Mouse (Mus musculus) layer of hippocampus, adult 9-10 months (tissue): ENCODE data around the gene Olfr1391.
"Not testable (repeated sequence)": the region's sequence is repeated elsewhere in the genome, so short reads cannot be mapped to it uniquely, and the experiment has no call there.

Source experiments
- DNase-seq: peaks from one replicate; pipeline ENCODE4 v3.0.0; 2022; ENCODE audit warnings: low spot score

Olfr1391 gene

GRCm38 (mm10) chr11:49322442-49322841, at the start of gene Olfr1391:
TSS of gene Olfr1391 (plus strand) at chr11:49322742.
- no peak for DNase-seq

- DNase-seq: no peak
Measured at GRCm38 (mm10) chr11:49273834-49274519, 48.6 kb upstream of the Olfr1391 start.

- DNase-seq: no peak
Measured at GRCm38 (mm10) chr11:49278222-49278621, 44.3 kb upstream of the Olfr1391 start, which contains the start of gene Olfr1393. TSS of gene Olfr1393 (plus strand) at chr11:49278304.

- DNase-seq: not testable (repeated sequence)
Measured at GRCm38 (mm10) chr11:49284982-49285381, 37.6 kb upstream of the Olfr1391 start, which contains the start of gene Olfr1392. TSS of gene Olfr1392 (plus strand) at chr11:49285282.

- no peak for DNase-seq
Measured at GRCm38 (mm10) chr11:49287251-49287650, 35.3 kb upstream of the Olfr1391 start.

GRCm38 (mm10) chr11:49292777-49293176, 29.8 kb upstream of the Olfr1391 start:
- DNase-seq: peak; percentile 33

- no peak for DNase-seq
Measured at GRCm38 (mm10) chr11:49304441-49304840, 18.1 kb upstream of the Olfr1391 start, which contains the start of gene Olfr10. TSS of gene Olfr10 (plus strand) at chr11:49304741.

- DNase-seq: not testable (repeated sequence)
Measured at GRCm38 (mm10) chr11:49308547-49308946, 14.0 kb upstream of the Olfr1391 start.

GRCm38 (mm10) chr11:49326726-49327125, 4.2 kb downstream of the Olfr1391 start:
- no peak for DNase-seq

GRCm38 (mm10) chr11:49329686-49330085, 7.1 kb downstream of the Olfr1391 start:
- DNase-seq: no peak

GRCm38 (mm10) chr11:49334888-49335287, 12.3 kb downstream of the Olfr1391 start, which contains the start of gene Olfr1390:
TSS of gene Olfr1390 (plus strand) at chr11:49335188.
- DNase-seq: no peak

- DNase-seq: no peak
Measured at GRCm38 (mm10) chr11:49337150-49337832, 14.7 kb downstream of the Olfr1391 start.
